Mouse (Mus musculus): ENCODE measurements around the gene 4930447C04Rik.

Gene 4930447C04Rik

DNA sequence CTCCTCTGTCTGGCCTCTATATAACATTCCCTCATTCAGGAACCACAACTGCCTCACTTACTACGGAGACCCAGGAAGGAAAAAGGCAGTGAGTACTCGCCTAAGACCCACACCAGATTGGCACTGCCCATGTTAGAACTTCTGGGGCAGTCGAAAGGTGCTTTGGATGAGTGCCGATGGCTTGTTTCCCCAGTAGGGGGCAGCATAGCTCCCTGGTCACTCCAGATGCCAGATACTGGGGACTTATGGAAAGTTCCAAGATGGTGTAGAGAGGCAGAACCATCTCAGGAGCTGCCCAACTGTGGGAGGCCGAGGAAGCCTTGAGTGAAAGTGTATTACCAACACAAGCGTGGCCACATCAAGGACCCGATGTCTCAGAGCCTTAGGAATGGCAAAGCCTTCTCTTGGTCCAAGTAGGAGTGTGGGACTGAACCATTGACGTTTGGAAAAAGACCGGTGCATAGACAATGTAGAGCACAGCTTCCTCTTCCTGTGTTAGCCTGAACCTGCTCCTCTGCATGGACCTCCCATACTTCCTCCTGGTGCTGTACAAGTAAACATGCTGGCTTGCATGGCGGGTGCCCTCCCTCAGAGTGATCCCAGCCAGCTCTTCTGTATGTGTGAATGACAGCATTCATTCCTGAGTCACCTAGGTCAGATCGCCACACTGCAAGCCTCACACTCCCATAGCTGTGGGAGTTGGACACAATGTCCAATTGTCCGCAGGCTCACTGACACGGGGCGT lies 105.6 kb downstream of the 4930447C04Rik start:
- DNase-seq = no peak

DNA sequence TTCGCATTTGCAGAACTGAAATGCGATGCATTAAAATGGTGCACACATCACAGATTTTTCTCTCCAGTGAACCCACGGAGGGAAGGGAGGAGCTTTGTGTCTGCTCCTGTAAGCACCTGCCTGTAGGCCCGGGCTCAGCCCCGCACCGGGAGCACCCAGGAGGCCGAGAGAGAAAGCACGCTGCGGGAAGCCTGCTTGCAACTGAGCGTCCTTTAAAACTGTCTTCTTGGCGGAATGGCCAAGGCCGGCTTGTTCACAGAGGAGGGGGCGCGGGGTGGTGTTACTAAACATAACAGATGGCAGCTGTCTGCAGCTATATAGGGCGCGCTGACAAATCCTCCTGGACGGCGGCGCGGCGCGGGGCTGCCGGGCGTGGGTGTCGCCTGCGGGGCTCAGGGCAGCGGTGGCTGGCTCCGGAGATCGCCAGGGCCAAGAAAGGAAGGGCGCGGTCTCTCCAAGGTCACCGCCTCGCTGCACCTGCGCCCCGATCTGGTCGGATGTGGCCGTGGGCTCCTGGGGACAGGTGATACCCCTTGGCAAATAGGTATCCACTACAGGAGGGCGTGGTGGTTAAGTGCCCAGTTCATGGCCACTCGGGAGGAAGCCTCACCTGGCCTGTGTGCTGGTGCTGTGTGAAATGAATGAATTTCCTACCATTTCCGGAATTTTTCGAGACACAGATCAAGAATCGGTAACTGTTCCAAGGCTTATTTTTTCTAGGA lies 108.7 kb downstream of the 4930447C04Rik start:
- DNase-seq = peak; percentile 45
